Mouse (Mus musculus) ovary, postnatal 10 days (tissue): ENCODE results near the gene Tmx2.
"Not testable (repeated sequence)": the region's sequence is repeated elsewhere in the genome, so short reads cannot be mapped to it uniquely, and the experiment has no call there.

Experiments used
- DNase-seq: peaks from one replicate; pipeline ENCODE4 v3.0.0; 2022; ENCODE audit warnings: low spot score

Tmx2 gene

GRCm38 (mm10) chr2:84688080-84688844, 9.3 kb upstream of the Tmx2 start:
- DNase-seq: no peak

DNA sequence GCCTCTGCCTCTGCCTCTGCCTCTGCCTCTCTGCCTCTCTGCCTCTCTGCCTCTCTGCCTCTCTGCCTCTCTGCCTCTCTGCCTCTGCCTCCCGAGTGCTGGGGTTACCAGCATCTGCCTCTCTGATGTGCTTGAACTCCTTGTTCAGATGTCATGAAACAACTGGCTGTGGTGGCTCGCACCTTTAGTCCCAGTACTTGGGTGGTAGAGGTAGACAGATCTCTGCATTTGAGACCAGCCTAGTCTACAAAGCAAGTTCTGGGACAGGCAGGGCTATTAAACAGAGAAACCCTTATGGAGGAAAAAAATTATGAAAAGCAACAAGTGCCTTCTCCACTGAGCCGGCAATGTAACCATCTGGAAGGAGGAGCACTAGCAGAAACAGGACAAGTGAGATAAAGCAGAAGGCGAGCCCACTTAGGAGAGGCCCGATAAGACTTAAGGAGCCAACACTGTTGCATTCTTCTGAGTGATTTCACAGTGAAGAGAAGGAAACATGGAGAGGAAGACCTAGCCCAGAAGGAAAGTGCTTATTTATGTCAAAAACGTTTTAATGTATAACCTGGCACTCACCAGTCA, 3.8 kb upstream of the Tmx2 start:
- DNase-seq: no peak

- peak; percentile 61 for DNase-seq
Observed at GRCm38 (mm10) chr2:84677968-84678880, 716 bp downstream of the Tmx2 start, which contains the start of the genes Gm28635 and Med19. Gene Gm28635 (minus strand): TSS chr2:84678041. Gene Med19 (plus strand): TSS chr2:84678402.

DNA sequence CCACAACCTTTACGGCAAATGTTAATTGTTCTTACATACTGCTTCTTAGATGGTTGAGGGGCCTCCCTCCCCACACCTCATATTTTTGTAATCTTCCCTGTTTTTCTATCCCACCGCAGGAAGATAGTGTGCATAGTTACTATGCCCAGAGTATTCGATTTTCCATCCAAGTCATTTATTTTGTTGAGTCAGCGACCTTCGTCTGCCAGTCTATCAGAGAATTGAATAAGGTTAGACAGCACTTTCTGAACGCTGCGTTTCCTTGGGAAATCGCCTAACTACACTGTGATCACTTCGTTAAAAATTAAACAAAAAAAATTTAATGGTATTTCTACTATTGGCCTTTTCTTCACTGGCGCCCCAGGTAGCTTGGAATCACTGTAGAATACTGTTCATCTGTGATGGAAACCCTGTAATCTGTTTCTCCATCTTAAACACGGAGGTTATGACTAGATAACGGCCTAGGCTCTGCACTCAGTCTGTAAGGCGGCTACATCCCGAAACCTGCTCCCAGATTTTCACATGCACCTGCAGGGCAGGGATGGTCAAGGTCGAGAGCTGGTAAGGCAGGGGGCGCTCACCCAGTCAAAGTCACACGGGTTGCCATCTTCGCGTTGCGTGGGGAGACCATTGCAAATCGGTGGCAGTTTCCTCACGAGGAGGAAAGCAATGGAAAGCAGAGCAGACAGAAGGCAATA, 1.5 kb downstream of the Tmx2 start:
- DNase-seq: peak; percentile 23

DNA sequence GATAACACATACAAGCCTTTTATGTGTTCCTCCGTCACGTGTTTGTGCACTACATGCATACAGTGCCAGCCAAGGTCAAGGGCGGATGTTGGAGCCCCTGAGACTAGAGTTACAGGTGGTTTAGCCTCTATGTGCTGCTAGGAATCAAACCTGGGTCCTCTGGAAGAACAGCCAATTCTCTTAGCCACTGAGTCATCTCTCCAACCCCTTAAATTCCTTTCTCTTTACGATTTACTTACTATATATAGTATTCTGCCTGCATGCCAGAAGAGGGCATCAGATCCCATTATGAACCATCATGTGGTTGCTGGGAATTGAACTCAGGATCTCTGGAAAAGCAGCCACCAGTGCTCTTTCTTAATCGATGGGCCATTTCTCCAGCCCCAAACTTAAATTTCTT, 7.4 kb downstream of the Tmx2 start:
- not testable (repeated sequence) for DNase-seq

- peak; percentile 69 for DNase-seq
Observed at GRCm38 (mm10) chr2:84670569-84670933, 8.4 kb downstream of the Tmx2 start, which contains the start of gene Selenoh. Gene Selenoh (minus strand): TSS chr2:84670770.

- DNase-seq: peak; percentile 19
Observed at GRCm38 (mm10) chr2:84669828-84670568, 8.9 kb downstream of the Tmx2 start.

DNA sequence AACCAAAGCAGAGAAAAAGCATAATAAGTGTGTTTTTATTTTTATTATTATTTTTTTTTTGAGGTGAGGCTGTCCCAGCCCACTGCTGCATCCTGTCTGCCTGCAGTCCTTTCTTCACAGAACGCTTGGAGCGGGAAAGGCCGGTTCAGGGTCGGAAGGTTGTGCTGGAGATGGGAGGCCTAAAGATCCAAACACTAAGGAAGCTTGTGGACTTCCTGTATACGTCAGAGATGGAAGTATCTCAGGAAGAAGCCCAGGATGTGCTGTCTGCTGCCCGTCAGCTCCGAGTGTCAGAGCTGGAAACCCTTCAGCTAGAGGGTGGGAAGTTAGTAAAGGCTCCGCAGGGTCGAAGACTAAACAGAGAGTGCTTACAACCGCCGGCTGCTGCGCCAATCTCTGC, 12.9 kb downstream of the Tmx2 start:
- no peak for DNase-seq

- no peak for DNase-seq
Observed at GRCm38 (mm10) chr2:84662866-84663265, 16.1 kb downstream of the Tmx2 start.

GRCm38 (mm10) chr2:84660253-84660652, 18.7 kb downstream of the Tmx2 start:
- DNase-seq: no peak

DNA sequence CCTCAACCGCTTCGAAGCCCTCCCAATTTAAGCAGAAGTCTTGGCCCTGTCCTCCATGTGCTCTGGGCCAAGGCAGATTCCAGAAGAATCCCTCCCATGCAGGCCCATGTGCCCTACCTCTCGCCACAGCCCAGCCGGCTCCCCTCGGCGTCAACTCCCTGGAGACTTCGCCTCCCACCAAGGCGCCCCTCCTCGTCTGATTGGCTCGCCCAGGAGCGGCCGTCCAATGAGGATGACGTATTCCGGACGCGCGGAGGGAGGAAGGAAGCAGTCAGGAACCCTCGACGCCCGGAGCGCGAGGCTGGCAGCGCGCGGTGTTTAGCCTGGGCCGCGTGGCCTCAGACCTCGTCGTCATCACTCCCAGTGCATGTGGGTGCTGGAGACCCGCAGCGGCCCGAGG, 20.1 kb downstream of the Tmx2 start, which contains the start of gene Btbd18:
TSS of gene Btbd18 (plus strand) at position 274 of the 400 bp plus-strand sequence.
- DNase-seq: no peak

DNA sequence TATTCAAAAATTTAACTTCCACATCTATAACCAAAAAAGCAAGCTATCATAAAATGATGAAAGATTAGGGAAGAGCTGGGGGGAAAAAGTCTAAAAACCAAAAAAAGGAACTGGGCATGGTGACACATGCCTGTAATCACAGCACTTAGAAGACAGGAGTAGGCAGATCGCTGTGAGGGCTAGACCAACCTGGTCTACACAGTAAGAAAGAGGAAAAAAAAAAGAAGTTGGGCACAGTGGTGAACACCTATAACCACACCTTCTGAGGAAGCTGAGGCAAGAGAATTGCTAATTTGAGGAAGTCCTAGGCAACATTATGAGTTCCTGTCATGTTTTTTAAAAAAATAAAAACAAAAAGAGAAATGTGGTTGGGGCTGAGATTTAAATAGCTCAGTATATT, 23.1 kb downstream of the Tmx2 start:
- DNase-seq: no peak

DNA sequence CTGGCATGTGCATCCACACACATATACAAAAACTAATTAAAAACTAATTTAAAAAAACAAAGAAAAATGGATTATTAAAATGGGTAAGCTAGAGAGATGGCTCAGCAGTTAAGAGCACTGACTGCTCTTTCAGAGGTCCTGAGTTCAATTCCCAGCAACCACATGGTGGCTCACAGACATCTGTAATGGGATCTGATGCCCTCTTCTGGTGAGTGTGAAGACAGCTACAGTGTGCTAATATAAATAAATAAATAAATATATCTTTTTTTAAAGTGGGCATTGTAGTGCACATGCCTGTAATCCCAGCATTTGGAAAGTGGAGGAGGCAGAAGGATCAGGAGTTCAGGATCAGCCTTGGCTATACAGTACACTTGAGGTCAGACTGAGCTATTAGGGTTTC, 25.6 kb downstream of the Tmx2 start:
- no peak for DNase-seq

DNA sequence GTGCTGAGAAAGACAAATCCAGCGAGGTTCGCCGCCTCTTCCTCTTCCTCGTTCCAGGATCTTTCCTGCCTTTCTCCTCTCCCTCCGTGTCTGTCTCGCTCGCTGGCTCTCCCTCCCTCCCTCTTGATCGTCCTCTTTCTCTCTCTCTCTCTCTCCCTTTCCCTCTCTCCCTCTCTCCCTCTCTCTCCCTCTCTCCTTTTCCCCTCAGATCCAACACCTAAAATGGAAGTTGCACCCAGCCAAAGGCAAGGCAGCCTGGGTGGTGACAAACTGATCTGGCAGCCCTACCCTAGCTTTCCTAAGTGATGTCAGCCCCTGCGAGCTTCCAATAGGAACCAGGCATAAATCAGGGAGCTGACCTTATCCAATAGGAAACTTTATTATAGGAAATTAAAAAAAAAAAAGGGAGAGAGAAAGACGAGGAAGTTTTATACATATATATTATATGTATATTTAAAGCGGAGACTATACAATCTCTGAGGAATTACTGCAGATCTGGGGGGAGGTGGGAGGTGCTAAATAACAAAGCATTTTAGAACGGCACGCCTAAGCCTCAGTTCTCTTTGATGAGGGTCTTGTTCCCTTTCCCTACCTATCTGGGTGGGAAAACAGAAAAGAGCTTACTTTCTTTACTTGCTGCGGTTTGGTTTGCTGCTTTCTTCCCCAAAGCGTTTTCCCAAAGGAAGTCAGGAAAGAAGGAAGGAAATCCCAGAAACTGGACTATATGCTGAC, 28.3 kb downstream of the Tmx2 start, which contains the start of gene Ctnnd1:
TSS of gene Ctnnd1 (minus strand) at position 302 of the 732 bp plus-strand sequence.
- DNase-seq: peak; percentile 60

GRCm38 (mm10) chr2:84649674-84650073, 29.3 kb downstream of the Tmx2 start:
- DNase-seq: no peak

DNA sequence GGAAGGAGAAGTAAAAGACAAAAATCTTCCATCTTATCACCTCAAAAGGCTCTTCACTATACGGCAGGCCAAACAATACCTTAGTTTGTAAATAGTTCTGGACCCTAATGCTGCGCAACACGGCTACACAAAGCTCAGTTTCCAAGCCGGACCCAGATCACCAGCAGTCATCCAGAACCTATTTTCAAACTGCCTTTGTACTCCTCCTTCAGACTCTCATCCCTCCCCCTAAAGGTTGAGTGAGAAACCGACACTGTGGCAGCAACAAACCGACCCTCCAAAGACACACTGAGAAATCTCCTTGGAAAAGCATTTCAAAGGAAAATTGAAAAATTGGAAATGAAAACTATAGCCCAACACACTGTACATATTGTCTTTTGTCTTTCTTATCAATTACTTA, 30.6 kb downstream of the Tmx2 start:
- DNase-seq: no peak

GRCm38 (mm10) chr2:84647051-84647568, 31.8 kb downstream of the Tmx2 start:
- DNase-seq: no peak

- DNase-seq: no peak
Observed at GRCm38 (mm10) chr2:84646138-84646537, 32.8 kb downstream of the Tmx2 start.

- DNase-seq: no peak
Observed at GRCm38 (mm10) chr2:84640833-84641232, 38.1 kb downstream of the Tmx2 start.
